Mouse (Mus musculus) thymus, postnatal 4 days (tissue): ENCODE results near the gene 1700024P04Rik.
"Not testable (repeated sequence)": the region's sequence is repeated elsewhere in the genome, so short reads cannot be mapped to it uniquely, and the experiment has no call there.

Source experiments
- DNase-seq: peaks from one replicate; pipeline ENCODE4 v3.0.0; 2021

Gene 1700024P04Rik

GRCm38 (mm10) chr13:98984465-98984864 lies at the start of gene 1700024P04Rik:
1700024P04Rik (minus strand) TSS chr13:98984565.
- DNase-seq, result no peak

- DNase-seq, result no peak
Measured at GRCm38 (mm10) chr13:99031223-99032216, 47.2 kb upstream of the 1700024P04Rik start.

- no peak for DNase-seq
Measured at GRCm38 (mm10) chr13:99030579-99031200, 46.3 kb upstream of the 1700024P04Rik start.

GRCm38 (mm10) chr13:99025268-99025667 lies 40.9 kb upstream of the 1700024P04Rik start:
- DNase-seq, result no peak

- no peak for DNase-seq
Measured at GRCm38 (mm10) chr13:99022036-99022435, 37.7 kb upstream of the 1700024P04Rik start.

- DNase-seq, result no peak
Measured at GRCm38 (mm10) chr13:99021181-99021580, 36.8 kb upstream of the 1700024P04Rik start.

GRCm38 (mm10) chr13:99019831-99020669 lies 35.7 kb upstream of the 1700024P04Rik start:
- no peak for DNase-seq

- no peak for DNase-seq
Measured at GRCm38 (mm10) chr13:99018526-99019201, 34.3 kb upstream of the 1700024P04Rik start.

GRCm38 (mm10) chr13:99016696-99017095 lies 32.3 kb upstream of the 1700024P04Rik start:
- no peak for DNase-seq

GRCm38 (mm10) chr13:99012891-99013290 lies 28.5 kb upstream of the 1700024P04Rik start:
- no peak for DNase-seq

- DNase-seq, result no peak
Measured at GRCm38 (mm10) chr13:99008013-99008412, 23.6 kb upstream of the 1700024P04Rik start.

- no peak for DNase-seq
Measured at GRCm38 (mm10) chr13:99006389-99007099, 22.2 kb upstream of the 1700024P04Rik start.

GRCm38 (mm10) chr13:99001652-99002051 lies 17.3 kb upstream of the 1700024P04Rik start:
- DNase-seq, result not testable (repeated sequence)

- no peak for DNase-seq
Measured at GRCm38 (mm10) chr13:98997025-98997424, 12.7 kb upstream of the 1700024P04Rik start.

GRCm38 (mm10) chr13:98977070-98977785 lies 7.1 kb downstream of the 1700024P04Rik start:
- DNase-seq, result no peak

GRCm38 (mm10) chr13:98976022-98976421 lies 8.3 kb downstream of the 1700024P04Rik start:
- DNase-seq, result not testable (repeated sequence)

- no peak for DNase-seq
Measured at GRCm38 (mm10) chr13:98972090-98972489, 12.3 kb downstream of the 1700024P04Rik start.

- DNase-seq, result no peak
Measured at GRCm38 (mm10) chr13:98971641-98972040, 12.7 kb downstream of the 1700024P04Rik start.

GRCm38 (mm10) chr13:98968517-98968916 lies 15.8 kb downstream of the 1700024P04Rik start:
- no peak for DNase-seq

GRCm38 (mm10) chr13:98967942-98968341 lies 16.4 kb downstream of the 1700024P04Rik start:
- DNase-seq, result no peak

GRCm38 (mm10) chr13:98966583-98966982 lies 17.8 kb downstream of the 1700024P04Rik start:
- DNase-seq, result no peak
